Mouse (Mus musculus): ENCODE measurements around the gene Zdhhc3.

DNA sequence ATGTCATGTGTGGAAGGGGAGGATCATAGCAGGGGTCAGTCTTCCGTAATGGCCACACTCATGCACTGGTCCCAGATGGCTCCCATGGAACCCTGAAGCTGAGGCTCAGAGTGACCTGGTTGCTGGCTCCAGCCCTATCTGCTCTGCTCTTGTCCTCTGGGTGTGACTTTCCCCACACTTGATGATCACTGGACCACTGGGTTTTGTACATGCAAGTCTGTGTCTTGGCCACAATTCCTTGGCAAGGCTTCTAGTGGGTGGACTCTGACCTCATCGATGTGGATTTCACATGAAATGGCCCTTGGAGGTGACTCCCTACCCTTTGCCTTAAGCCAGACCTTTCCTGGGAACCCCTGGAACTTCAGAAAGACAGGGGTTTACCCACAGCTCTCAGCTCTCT is 40.1 kb upstream of the Zdhhc3 start:
- TF ChIP-seq POLR2A (IDR thresholded peaks at IDR 0.05; ENCODE audit: insufficient read depth, low read length), result no peak
- TF ChIP-seq CTCF (IDR thresholded peaks at IDR 0.05; ENCODE audit: low read depth, low read length), result no peak
